Mouse (Mus musculus) left cerebral cortex, postnatal 4 days (tissue): Measurements from ENCODE around the gene Phf21a. TPM values are rescaled to one million over a fixed set of nuclear protein-coding genes. Genes with fewer than 3 reads are reported as not detected.

ENCODE experiments used
- DNase-seq: peaks from one replicate; pipeline ENCODE4 v3.0.0-alpha.2; 2022
- intact Hi-C: fragments of 180-260 bp; cut with DNase I; formaldehyde crosslinking; loops from one replicate; pipeline ENCODE4 v1.15.1; 2025
- total RNA-seq, 2 experiments: library from RNA; stranded (reverse); gene quantifications; 2 replicates each; pipeline ENCODE4 v1.2.3; 2021

Gene Phf21a
- total RNA-seq, 2 experiments from 2014 or later: 95.7 to 102 TPM

- DNase-seq: no peak
- intact Hi-C loops: no loop called here
Observed at GRCm38 (mm10) chr2:92205010-92205639, 112.2 kb downstream of the Phf21a start.

- intact Hi-C loops: no loop called here
- no peak for DNase-seq
Observed at GRCm38 (mm10) chr2:92210409-92210808, 117.5 kb downstream of the Phf21a start.

GRCm38 (mm10) chr2:92221431-92221830 lies 128.5 kb downstream of the Phf21a start:
- DNase-seq: no peak

GRCm38 (mm10) chr2:92225592-92225991 lies 132.7 kb downstream of the Phf21a start:
- intact Hi-C loops: no loop called here
- DNase-seq: no peak

More at GRCm38 (mm10) chr2:92221431-92221830, 128.5 kb downstream of the Phf21a start:
- intact Hi-C loops: no loop called here

GRCm38 (mm10) chr2:92229973-92230372 lies 137.1 kb downstream of the Phf21a start:
- intact Hi-C loops: no loop called here

GRCm38 (mm10) chr2:92231706-92232105 lies 138.8 kb downstream of the Phf21a start:
- intact Hi-C loops: no loop called here
- DNase-seq: no peak

More at GRCm38 (mm10) chr2:92229973-92230372, 137.1 kb downstream of the Phf21a start:
- no peak for DNase-seq

GRCm38 (mm10) chr2:92234768-92235332 lies 141.9 kb downstream of the Phf21a start:
- no peak for DNase-seq
- intact Hi-C loops: no loop called here

GRCm38 (mm10) chr2:92240299-92240698 lies 147.4 kb downstream of the Phf21a start:
- intact Hi-C loops: no loop called here
- no peak for DNase-seq

- intact Hi-C loops: no loop called here
- DNase-seq: no peak
Observed at GRCm38 (mm10) chr2:92240816-92241215, 147.9 kb downstream of the Phf21a start.

- no peak for DNase-seq
- intact Hi-C loops: no loop called here
Observed at GRCm38 (mm10) chr2:92241317-92241716, 148.4 kb downstream of the Phf21a start.

- no peak for DNase-seq
- intact Hi-C loops: no loop called here
Observed at GRCm38 (mm10) chr2:92246112-92246511, 153.2 kb downstream of the Phf21a start.

- DNase-seq: no peak
- intact Hi-C loops: no loop called here
Observed at GRCm38 (mm10) chr2:92247711-92248110, 154.8 kb downstream of the Phf21a start.

GRCm38 (mm10) chr2:92250472-92250871 lies 157.6 kb downstream of the Phf21a start:
- no peak for DNase-seq

GRCm38 (mm10) chr2:92253777-92254176 lies 160.9 kb downstream of the Phf21a start:
- DNase-seq: no peak
- intact Hi-C loops: no loop called here

More at GRCm38 (mm10) chr2:92250472-92250871, 157.6 kb downstream of the Phf21a start:
- intact Hi-C loops: no loop called here

- intact Hi-C loops: no loop called here
- no peak for DNase-seq
Observed at GRCm38 (mm10) chr2:92256141-92256540, 163.2 kb downstream of the Phf21a start.

GRCm38 (mm10) chr2:92257372-92257956 lies 164.5 kb downstream of the Phf21a start:
- peak; percentile 42 for DNase-seq
- intact Hi-C loops: no loop called here

- intact Hi-C loops: no loop called here
- DNase-seq: no peak
Observed at GRCm38 (mm10) chr2:92259924-92260323, 167.0 kb downstream of the Phf21a start.

- no peak for DNase-seq
- intact Hi-C loops: no loop called here
Observed at GRCm38 (mm10) chr2:92266100-92266617, 173.2 kb downstream of the Phf21a start.

- intact Hi-C loops: no loop called here
- DNase-seq: no peak
Observed at GRCm38 (mm10) chr2:92269227-92269626, 176.3 kb downstream of the Phf21a start.

- intact Hi-C loops: no loop called here
Observed at GRCm38 (mm10) chr2:92272510-92272909, 179.6 kb downstream of the Phf21a start.

GRCm38 (mm10) chr2:92273101-92273801 lies 180.3 kb downstream of the Phf21a start:
- intact Hi-C loops: no loop called here
- DNase-seq: peak; percentile 13

More at GRCm38 (mm10) chr2:92272510-92272909, 179.6 kb downstream of the Phf21a start:
- DNase-seq: no peak
